Mouse (Mus musculus): ENCODE measurements around the gene Appbp2.

GRCm38 (mm10) chr11:85275151-85275550 lies 40.2 kb upstream of the Appbp2 start:
- no peak for TF ChIP-seq CTCF (IDR thresholded peaks at IDR 0.05)
- TF ChIP-seq EP300 (IDR thresholded peaks at IDR 0.05) = no peak
